Mouse (Mus musculus) olfactory bulb, adult 2 months (tissue): ENCODE measurements around the gene Gm45716.

Source experiments
- CTCF ChIP-seq: fragments of 200-500 bp; IDR thresholded peaks from 2 replicates; pipeline ENCODE4 v1.5.1; 2012; ENCODE audit warnings: low read depth, mild to moderate bottlenecking, low read length, moderate library complexity; ENCODE audit not compliant: insufficient read depth
- POLR2A ChIP-seq: fragments of 200-500 bp; IDR thresholded peaks from 2 replicates; pipeline ENCODE4 v1.6.1; 2012; ENCODE audit warnings: mild to moderate bottlenecking, low read depth, low read length, moderate library complexity; ENCODE audit not compliant: insufficient read depth

GRCm38 (mm10) chr11:90265581-90265980, 78.1 kb downstream of the Gm45716 start:
- TF ChIP-seq CTCF (no peak), POLR2A (no peak)
